Mouse (Mus musculus) mouse embryonic stem cell (cell line): ENCODE results near the gene Glyr1.

Experiments used
- in situ Hi-C, 2 experiments: fragments of 300-500 bp; cut with MboI; formaldehyde crosslinking; loops; 1 replicate in 1 of 2; 3 replicates in 1 of 2; pipeline ENCODE4 v1.14.3; 2019 to 2020; ENCODE audit warnings: low sequenced_read_pairs in 2 of 2, low pct_unique_long_range_greater_than_20kb in 1 of 2, mixed read lengths in 1 of 2; ENCODE audit not compliant: unreplicated experiment in 1 of 2

The Glyr1 gene

GRCm38 (mm10) chr16:5013054-5013838, 36.4 kb downstream of the Glyr1 start, which contains the start of gene Rogdi:
Gene Rogdi (minus strand): TSS chr16:5013553.
- in situ Hi-C loops: no loop called here

DNA sequence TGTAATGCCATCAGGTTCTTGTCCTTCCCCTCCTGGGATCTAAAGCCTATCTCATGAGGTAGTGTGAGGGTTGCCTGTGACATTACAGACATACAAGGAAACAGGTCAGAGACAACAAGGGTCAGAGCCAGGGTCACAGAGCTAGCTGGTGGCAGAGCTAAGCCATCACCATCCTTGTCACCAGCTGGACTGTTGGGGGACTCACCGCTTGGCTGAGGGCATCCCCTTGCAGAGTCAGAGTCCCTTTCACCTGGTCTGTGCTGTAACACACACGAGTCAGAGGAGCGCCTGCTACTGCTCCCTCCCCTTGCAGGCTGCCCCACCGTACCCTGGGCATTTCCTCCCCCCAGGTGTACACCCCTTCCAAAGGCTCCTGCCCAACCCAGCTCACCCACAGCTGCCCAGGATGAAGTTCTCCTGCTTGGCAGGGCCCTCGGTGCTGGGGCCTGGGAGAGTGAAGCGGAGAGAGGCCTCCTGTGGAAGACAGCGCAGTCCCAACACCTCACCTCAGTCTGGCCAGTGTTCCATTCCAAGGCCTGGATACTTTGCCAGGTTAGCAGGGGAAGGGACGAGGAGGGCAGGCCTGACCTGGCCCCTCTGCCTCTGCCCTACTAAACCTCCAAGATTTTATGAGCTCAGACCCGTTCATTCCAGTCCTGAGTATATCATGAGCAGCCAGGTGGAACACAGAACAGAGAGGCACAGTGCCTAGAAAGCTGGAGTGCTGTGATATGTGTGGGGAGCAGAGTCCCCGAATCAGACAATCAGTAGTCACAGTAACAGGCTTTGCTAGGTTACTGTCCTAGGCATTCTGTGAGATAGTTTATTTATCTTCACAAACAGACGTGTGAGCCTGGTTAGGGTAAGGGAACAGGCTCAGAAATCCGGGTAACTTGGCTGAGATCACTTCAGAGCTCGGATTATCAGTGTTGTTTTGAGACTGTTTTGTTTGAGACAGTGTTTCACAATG, 37.3 kb downstream of the Glyr1 start:
- in situ Hi-C loops: no loop called here

- in situ Hi-C loops: no loop called here
These were observed 38.4 kb downstream of the Glyr1 start for GRCm38 (mm10) chr16:5011285-5011684.

DNA sequence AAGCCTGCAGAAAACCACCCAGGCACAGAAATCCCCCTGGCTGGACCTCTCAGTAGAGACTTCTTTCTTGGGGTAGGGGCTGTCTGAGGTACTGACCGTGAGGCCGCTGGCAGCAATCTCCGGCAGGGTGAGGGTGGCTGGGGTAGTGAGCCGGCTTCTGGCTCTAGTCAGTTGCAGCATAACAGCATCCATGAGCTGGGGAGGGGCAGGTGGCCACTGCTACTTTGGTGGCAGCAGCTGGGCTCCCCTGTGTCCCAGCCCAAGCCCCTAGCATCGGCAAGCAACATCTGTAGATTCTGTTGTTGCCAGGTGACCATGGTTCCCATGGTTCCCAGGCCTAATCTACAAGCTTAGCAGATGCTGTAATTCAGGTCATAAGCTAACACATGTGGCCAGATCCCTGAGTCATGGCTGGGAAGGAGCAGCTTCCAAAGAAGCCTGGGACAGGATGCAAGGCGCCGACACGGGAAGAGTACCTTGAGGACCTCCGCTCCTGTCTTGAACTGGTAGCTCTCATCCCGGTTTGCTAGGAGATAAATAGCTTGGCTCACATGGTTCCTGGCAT, 39.2 kb downstream of the Glyr1 start:
- in situ Hi-C loops: no loop called here

GRCm38 (mm10) chr16:5008076-5008475, 41.6 kb downstream of the Glyr1 start:
- in situ Hi-C loops: no loop called here

DNA sequence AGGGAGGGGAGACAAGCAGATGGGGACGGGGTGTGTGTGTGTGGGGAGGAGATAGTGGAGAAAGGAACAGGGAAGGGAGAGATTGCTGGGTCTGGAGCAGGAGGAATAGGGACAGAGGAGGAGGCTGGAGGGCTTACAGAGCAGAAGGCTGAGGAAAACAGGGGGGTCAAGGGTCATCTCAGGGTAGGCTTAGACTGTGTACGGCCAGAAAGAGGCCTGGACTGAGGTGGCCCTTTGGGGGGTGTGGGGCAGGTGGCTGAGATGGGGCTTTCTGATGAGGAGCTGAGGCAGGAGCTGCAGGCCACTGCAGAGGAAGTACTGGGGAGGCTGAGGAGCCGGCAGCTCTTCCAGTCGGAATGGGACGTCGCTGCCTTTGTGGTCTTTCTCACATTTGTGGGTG, 42.2 kb downstream of the Glyr1 start:
- in situ Hi-C loops: no loop called here

- in situ Hi-C loops: no loop called here
These were observed 42.6 kb downstream of the Glyr1 start, which contains the start of gene Smim22 for GRCm38 (mm10) chr16:5007067-5007466. Gene Smim22 (plus strand): TSS chr16:5007288.

- in situ Hi-C loops: no loop called here
These were observed 49.1 kb downstream of the Glyr1 start for GRCm38 (mm10) chr16:5000611-5001010.

- in situ Hi-C loops: no loop called here
These were observed 50.7 kb downstream of the Glyr1 start for GRCm38 (mm10) chr16:4998984-4999383.

DNA sequence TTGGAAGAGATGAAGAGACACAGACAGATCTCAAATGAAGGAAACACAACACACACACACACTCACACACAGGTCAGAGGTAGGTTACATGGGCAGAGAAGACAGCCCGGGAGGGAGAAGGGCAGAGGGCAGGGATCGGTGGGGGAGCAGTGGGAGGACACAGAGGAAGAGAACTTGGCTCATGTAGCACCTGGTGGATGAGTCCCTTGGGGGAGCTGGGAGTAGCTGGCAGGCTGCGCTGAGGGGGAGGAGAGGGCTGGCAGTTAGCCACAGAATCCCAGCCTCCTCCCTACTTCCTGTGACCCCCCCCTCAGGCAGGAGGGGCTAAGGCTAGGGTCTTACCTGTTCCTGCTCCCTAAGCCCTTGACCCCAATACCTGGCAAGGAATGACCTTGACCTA, 52.1 kb downstream of the Glyr1 start, which contains the start of gene Sept12:
Gene Sept12, minus strand, starts transcription at position 300 of the 400 bp plus-strand sequence.
- in situ Hi-C loops: no loop called here

DNA sequence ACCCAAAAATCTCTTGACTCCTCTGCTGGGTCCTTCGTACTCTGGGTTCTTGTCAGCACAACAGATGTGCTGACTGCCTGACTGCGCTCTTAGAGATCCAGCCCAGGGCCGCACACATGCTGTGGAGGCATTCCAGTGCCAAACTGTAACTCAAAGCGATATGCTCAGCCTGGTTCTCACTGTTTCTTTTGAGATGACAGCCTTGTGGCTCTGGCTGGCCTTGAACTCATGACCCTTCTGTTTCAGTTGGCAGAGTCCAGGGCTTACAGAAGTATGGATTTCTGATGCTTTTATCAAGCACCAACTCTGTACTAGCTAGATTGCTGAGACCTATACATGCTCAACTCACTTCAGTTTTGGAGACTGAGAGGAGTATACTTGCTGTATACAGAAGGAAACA, 56.4 kb downstream of the Glyr1 start:
- in situ Hi-C loops: no loop called here

DNA sequence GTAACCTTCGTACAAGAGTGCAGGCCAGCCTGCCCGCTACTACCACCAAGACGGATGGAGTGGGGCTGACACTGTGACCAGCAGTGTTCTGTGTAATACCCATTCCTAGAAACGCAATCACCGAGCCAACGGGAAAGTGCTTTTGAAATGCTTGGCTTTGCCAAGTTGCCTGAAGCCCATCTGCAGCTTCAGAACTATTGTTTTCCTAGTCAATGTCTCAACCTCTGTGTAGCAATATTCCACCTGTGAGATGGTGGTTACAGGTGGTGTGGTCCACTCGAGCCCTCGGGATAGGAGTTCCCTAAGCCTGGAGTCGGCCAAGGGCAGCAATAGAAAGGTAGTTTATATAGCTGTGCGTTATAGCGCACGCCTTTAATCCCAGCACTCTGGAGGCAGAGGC, 64.9 kb downstream of the Glyr1 start:
- in situ Hi-C loops: no loop called here

- in situ Hi-C loops: no loop called here
These were observed 69.8 kb downstream of the Glyr1 start for GRCm38 (mm10) chr16:4979755-4980380.

DNA sequence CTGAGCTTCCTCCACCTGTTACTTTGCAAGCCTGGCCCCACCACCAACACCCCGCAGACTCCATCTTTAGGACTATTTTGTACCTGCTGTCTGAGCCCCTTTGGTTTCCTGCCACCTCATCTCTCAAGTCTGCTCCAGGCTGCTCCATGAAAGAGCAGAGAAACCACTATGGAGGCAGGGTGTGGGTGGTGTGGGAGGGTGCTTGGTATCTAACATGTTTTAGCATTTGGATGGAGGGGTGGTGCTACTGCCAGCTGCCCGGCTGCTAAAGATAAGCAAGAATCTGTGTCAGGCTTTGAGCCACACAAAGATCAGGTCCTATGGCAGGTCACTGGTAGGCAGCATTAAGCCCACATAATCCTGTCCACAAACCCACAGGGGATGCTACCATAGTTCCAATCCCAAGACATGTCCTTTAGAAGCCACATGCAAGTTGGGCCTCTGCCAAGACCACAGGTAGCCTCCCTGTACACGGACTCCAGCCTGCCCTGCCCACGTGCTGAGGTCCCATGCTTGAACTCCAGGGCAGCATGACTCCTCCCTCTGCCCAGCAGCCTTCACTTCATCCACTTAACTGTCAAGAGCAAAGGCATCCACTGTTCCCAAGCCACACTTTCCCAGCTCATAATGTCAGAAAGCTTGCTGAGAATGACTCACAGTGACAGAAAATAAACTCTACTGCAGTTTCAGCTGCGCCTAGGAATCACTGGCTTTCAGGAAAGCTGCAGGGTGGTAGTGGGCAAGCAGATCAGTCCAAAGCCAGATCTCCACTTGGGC, 71.2 kb downstream of the Glyr1 start:
- in situ Hi-C loops: no loop called here

DNA sequence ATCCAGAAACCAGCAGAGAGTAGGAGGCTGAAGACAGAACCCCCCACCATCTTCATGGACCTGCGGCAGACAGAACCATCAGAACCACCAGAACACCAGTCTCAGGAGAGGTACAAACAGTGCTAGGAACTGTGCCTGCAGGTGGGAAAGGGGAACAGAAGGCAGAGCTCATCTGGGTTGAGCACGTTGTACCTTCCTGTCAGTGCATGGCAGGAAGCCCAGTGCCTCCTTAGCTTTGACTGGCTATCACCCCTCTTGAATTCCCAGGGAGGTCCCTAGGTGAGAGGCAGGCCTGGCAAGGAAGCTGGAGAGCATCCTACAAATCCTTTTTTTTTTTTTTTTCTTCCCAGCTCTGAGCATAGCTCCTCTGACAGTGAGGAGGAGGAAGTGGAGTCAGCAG, 73.5 kb downstream of the Glyr1 start:
- in situ Hi-C loops: no loop called here

- in situ Hi-C loops: no loop called here
These were observed 75.1 kb downstream of the Glyr1 start for GRCm38 (mm10) chr16:4974521-4974920.

DNA sequence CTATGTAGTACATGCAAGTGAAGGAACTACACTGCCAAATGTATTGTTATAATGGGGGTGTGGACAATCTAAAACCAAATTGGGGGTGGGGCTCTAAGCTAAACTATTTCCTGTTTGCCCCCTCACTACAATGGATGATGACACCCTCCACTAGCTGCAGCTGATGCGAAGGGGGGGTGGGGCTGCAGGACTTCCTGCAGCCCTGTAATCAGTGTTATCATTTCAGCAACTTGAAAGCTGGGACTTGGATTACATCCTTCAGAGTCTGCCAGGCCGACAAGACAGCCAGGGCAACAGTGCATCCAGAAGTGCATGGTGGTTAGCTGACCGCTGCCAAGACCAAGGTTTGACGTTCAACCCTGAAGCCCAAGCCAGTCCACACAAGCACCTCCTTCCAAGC, 78.0 kb downstream of the Glyr1 start:
- in situ Hi-C loops: no loop called here
